Mouse (Mus musculus) adrenal gland, adult 8-10 months (tissue): ENCODE measurements around the gene Trak1. TPM values are rescaled to one million over a fixed set of nuclear protein-coding genes. Genes with fewer than 3 reads are reported as not detected.
A peak's percentile ranks its signal among the peaks of the same experiment; 100 is the strongest.

Source experiments
- DNase-seq: peaks from one replicate; pipeline ENCODE4 v3.0.0; 2022
- total RNA-seq, 4 experiments: library from RNA; stranded (reverse); gene quantifications; 2 replicates each; pipeline ENCODE4 v1.2.4; 2022

Trak1 gene
- total RNA-seq, 4 experiments from 2014 or later: 59.3 to 80.6 (median 74.3) TPM

- no peak for DNase-seq
Measured at GRCm38 (mm10) chr9:121373512-121373911, 76.2 kb downstream of the Trak1 start.

- DNase-seq: no peak
Measured at GRCm38 (mm10) chr9:121374076-121374863, 77.0 kb downstream of the Trak1 start.

GRCm38 (mm10) chr9:121374864-121375255 lies 77.6 kb downstream of the Trak1 start:
- DNase-seq: no peak

DNA sequence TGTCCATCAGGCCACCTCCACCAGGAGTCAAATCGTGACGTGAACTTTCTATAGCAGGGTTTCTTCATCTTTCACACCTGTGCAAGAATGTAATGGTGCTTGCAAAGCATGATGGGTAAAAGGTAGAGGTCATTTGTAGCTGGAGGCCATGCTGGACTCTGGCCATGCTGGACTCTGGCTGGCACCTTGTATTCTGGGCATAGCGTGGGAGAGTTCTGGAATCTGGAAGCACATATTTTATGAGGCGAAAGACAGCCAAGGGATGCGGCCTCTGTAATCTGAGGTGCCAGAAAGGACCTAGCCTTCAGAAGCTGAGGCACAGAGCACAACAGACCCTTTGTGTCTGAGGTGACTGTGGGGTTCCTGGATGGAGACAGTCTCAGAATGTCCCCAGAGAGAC lies 78.8 kb downstream of the Trak1 start:
- no peak for DNase-seq

DNA sequence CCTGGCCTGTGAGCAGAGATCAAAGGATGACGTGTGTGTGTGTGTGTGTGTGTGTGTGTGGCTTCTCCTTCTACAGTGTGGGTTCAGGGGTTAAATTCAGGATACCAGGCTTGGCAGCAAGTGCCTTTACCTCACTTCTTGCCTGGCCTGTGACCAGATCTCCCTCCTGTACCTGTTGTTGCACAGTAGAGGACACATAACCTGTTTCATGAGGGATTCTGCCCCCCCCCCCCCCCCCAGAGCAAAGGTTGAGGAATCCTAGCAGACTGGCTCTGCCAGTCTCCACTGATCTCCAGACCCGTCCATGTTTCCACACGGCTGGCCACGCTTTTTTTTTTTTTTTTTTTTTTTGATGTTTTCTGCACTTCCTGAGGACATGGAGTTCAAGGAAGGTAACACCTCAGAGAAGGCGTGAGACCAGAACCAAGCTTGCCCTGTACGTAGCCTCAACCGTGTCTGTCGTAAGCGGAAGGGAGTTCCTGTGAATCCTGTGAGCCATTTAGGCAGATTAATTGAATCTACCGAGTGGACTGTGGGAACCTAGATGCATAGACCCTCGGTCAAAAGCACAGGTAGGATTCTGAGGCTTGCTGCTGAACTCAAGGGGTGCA lies 83.1 kb downstream of the Trak1 start:
- no peak for DNase-seq

GRCm38 (mm10) chr9:121381678-121382297 lies 84.5 kb downstream of the Trak1 start:
- no peak for DNase-seq

DNA sequence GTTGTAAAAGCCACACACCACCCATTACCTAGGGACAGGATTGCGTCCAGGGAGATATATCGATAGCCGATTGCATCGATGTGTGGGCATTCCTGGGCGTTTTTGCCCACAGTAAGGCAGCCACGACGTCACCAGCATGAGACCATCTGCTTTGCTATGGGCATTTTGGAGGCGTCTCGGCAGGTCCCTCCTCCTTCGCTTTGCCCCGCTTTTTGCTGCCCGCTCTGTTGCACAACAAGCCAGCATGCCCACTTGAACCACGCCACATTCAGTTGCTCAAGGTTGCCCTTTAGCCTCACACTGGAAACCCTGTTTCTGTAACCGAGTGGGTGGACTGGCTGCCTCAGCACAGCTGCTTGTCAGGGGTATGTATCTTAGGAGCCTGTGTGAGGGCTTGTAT lies 85.3 kb downstream of the Trak1 start:
- DNase-seq: no peak

DNA sequence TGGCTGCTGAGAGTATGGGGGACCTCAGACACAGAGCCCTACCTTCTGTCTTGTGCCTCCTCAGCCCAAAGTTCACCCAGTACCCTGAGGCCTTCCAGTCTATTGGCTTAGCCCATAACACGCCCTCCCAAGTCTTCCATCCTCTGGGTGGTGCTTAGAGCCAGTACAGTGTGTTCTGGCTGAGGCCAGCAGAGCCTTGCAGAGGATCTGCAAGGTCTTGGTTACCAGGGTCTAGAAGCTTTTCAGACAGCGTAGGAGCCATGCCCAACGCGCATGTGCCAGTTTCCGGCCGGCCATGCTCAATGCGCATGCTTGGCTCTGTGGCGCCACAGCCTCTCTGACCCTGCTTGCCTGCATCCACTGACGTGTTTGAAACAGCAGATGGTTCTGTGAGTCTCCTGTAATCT lies 85.9 kb downstream of the Trak1 start:
- DNase-seq: no peak

- no peak for DNase-seq
Measured at GRCm38 (mm10) chr9:121384620-121385019, 87.3 kb downstream of the Trak1 start.

DNA sequence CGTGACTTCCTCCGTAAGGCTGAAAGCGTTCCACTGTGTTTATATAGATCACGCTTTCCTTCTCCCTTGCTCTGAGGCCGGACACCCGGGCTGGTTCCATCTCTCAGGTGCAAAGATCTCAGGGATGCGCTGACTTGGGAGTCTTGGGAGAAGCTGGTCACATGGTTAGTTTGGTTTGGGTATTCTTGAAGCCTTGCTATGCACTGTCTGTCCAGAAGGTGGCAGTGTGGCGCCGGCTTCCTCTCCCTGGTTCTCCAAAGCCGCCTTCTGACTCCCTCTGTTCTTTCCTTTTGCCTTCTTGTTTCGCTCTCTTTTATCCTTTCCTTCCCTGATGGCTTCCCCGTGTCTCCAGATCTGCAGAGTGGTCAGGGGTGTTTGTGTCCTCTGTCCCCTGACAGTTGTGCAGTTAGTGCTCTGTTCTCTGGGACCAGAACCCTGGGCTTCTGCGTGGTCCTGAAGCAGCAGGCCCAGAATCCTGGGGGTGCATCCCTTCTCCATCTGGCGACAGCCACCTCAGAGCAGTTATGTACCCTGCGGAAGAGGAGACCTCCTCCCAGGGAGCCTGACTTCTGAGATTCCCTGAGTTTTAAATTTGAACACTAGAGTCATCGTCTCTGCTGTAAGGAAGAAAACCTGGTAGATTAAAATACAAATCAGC lies 87.9 kb downstream of the Trak1 start:
- DNase-seq: no peak

DNA sequence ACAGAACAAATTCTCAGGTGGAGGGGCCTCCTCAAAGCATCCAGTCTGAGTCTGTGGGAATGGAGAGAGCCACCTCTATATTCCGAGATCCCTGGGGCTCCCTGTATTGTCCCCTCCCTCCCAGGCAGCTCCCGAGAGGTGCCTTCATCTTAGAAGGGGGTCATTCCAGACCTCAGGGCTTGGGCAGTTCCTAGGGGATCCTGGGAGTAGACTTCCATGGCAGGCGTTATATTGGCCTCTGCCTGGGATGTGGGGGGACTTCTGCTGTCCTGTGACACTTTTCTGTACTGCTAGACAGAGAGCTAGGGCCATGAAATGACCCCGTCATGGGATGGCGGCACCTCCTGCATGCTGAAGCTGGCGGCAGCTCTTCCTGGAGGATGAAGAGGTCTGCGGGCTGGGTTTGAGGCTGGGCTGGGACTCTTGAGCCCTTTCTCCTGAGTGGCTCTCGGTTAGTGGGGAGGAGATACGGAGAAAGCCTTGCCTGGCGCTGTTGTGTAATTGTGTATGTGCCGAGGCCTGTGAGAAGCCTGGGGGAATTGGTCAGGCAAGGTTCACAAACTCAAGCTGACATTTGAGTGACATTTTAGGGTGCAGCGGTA lies 88.5 kb downstream of the Trak1 start:
- DNase-seq: no peak

- no peak for DNase-seq
Measured at GRCm38 (mm10) chr9:121387539-121388272, 90.4 kb downstream of the Trak1 start.

DNA sequence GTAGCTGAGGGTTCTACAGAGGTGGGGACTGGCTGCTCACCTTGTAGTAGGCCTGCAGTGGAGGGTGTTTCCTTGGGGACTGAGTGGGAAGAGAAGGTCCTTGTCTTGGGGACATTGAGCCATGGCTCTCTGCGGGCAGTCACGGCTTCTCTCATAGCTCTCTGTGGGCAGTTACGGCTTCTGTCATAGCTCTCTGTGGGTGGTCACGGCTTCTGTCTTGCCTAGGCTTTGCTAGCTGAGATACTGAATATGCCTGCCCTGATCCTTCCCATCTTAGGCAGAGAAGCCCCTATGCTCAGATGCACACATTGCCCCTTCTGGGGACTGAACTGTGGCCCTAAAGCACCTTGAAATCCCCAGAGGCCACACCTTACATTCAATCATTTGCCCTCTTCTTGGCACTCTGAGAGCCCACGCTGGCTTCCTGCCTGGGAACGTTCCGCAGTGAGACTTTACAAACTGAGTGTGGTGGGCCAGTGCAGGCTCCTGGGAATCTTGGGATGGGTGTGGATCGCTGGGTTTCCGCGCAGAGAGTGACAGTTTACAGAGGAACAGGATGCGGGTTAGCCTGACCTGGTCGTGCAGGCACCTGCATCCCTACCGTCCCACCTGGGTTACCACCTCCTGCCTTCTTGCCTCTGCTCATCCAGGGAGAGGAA lies 91.1 kb downstream of the Trak1 start:
- no peak for DNase-seq

GRCm38 (mm10) chr9:121389258-121389657 lies 92.0 kb downstream of the Trak1 start:
- DNase-seq: no peak

DNA sequence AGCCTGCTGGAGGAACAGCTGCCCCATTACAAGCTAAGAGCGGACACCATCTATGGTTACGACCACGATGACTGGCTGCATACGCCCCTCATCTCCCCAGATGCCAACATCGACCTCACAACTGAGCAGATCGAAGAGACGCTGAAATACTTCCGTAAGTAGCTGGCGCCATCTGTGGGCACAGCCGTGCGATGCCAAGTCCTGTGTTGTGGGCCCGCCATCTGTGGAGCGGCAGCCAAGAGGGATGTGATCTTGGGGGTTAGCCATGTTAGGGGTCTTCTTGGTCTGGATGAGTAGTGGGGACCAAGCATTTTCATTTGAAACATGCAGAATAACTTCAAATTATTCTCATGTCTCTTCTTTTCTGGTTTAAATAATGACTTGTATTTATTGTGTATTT lies 94.6 kb downstream of the Trak1 start:
- DNase-seq: no peak

- DNase-seq: peak; percentile 58
Measured at GRCm38 (mm10) chr9:121392427-121392826, 95.1 kb downstream of the Trak1 start.

DNA sequence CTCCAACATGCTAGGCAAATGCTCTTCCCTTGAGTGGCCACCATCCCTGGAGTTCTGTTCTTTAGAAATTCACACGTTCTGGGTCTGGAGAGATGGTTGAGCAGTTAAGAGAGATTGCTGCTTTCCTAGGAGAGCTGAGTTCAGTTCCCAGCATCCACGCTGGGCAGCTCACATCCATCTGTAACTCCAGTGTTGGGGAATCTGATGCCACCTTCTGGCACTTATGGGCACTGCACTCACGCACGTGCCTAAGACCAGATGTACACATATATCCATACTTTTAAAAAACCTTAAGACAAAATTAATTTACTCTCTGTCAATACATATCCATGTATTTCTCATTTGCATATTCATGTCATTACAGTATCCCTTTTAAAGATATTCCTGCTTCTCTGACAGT lies 95.8 kb downstream of the Trak1 start:
- no peak for DNase-seq

DNA sequence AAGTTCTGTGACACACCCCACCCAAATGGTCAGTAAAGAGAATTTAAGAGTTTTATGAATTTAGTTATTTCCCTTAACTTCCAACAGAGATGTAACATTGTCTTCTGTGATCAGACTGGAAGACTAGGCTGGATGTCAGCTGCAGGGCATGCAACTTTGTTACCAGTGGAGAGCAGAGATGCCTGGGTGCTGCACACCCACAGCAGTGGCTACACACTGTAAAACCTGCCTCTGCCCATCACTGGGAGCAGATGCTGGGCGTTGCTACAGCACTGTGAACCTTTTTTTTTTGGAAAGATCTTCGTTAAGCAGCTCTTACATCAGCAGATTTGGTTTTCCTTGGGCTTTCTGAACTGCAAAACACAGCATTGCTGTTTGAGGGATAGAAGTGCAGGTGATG lies 97.6 kb downstream of the Trak1 start:
- DNase-seq: no peak

GRCm38 (mm10) chr9:121395812-121396211 lies 98.5 kb downstream of the Trak1 start:
- peak; percentile 42 for DNase-seq

DNA sequence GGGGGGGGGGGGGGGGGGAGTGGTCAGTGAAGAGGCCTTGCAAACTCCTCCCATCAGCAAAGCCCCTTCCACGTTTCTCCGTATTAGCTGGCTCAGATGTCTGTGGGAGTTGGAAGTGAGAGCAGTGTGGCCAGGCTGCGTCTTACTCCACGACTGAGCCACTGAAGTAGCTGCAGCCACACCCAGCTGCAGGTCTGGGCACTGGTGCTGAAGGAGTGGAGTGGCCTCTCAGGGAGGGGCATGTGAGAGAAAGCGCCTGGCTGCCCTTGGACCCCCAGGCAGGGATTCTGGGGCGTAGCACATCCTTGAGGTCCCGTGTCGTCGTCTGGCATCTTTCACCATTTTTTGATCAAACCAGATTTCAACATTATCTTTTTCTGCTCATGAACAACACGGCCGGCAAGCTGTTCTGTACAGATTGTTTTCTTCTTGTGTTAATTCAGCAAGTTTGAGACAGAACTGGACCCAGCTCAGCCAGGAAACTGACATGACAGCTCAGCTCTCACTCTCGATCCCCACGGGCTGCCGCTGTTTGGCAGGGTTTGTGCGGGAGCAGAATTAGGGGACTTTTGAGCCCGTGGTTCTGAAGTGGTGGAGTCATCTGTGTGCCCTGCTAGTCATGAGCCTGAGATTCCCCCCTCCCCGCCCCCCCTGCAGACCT lies 100.9 kb downstream of the Trak1 start:
- DNase-seq: no peak

DNA sequence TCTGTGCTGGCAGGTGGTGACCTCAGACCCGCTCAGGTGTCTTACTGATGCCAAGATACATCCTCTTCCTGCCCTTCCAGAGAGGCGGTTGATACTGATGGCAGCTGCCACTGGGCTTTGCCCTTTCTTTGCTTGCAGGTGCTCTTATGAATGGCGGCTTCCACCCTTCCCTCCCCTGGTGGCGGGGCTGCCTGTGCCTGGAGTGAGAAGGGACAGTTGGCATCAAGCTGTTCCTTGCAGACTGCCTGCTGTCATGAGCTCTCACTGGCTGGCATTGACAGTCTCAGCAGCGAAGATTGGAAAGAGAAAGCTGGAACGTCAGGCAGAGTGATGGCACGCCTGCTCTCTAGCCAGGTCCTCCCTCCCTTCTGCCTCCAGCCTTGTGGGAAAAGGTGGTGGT lies 101.5 kb downstream of the Trak1 start:
- no peak for DNase-seq
